Mouse (Mus musculus) spleen, embryonic (tissue): ENCODE measurements at regions not wholly inside any gene's neighbourhood (a gene's known extent, or its start where the extent isn't known, plus 50 kb on each side); places are given as distances from the start of the nearest gene placed in this dataset.

ENCODE experiments used
- CTCF ChIA-PET: fragments of 350-600 bp; sonication (Branson Sonifier 250); formaldehyde crosslinking; loops from one replicate; lab custom pipeline; 2022; lab: Charles Lee

- CTCF ChIA-PET, result no interaction called here
Observed at GRCm38 (mm10) chr7:83023990-83024389, 156.9 kb downstream of the Mex3b start.

- CTCF ChIA-PET, result no interaction called here
Observed at GRCm38 (mm10) chr7:83031101-83031500, 164.0 kb downstream of the Mex3b start.

- CTCF ChIA-PET, result no interaction called here
Observed at GRCm38 (mm10) chr7:83032025-83032424, 164.9 kb downstream of the Mex3b start.

DNA sequence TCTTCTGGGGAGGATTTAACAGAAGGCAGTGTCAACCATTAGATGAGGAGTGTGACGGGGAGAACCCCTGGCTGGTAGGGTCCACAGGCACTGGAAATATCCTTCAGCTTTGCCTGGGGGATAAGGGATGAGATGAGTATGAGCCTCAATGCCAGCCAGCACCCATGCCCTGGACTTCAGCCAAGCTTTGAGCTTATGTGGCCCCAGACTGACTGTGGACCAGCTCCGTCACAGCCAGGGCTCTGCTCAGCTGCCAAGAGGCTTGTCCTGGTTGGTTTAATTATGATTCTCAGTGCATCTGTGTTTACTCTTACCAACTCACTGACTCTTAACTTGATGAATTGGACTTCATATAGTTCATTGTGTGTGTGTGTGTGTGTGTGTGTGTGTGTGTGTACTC, 165.8 kb downstream of the Mex3b start:
- CTCF ChIA-PET, result interaction anchor here (0.6 kb wide), 1 partner anchor 1018 kb away, joined by 3 read pairs; no protein-coding TSS in a partner anchor

DNA sequence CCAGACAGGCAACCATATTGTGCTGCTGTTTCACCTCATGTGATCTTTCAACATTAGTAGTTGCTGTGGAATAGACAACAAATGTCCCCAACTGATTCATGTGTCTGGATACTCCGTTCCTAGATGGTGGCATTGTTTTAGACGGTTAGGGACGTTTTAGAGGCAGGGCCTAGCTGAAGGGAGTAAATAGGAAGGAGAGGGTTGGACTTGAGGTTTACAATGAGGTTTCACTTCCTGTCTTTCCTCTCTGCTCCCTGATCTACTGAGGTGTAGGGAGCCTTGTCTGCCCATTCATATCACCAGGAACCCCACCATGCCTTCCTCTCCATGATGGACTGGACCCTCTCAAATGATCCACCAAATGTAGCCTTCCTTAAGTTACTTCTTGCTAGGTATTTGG, 168.1 kb downstream of the Mex3b start:
- CTCF ChIA-PET, result no interaction called here

GRCm38 (mm10) chr7:83036397-83036796, 169.3 kb downstream of the Mex3b start:
- CTCF ChIA-PET, result no interaction called here

- CTCF ChIA-PET, result no interaction called here
Observed at GRCm38 (mm10) chr7:83037100-83037499, 170.0 kb downstream of the Mex3b start.

- CTCF ChIA-PET, result no interaction called here
Observed at GRCm38 (mm10) chr7:83037714-83038113, 170.6 kb downstream of the Mex3b start.

DNA sequence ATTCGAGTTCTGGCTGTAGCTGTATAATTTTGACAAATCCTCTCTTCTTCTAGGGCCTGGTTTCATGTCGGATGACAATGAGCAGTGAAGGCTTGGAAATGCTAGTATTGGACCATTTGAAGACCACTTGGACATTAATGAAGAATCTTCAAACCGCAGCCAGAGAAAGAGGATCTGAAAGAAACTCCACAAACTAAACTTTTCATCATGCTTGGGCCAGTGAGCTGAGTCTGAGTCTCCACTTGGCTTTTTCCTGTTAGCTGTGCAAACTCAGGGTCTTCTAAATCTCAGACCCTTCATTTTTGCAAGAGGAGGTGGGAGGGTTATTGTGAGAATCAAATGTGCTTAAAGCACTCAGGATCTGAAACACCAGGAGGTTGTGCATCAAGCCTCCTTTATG, 176.6 kb downstream of the Mex3b start:
- CTCF ChIA-PET, result no interaction called here

DNA sequence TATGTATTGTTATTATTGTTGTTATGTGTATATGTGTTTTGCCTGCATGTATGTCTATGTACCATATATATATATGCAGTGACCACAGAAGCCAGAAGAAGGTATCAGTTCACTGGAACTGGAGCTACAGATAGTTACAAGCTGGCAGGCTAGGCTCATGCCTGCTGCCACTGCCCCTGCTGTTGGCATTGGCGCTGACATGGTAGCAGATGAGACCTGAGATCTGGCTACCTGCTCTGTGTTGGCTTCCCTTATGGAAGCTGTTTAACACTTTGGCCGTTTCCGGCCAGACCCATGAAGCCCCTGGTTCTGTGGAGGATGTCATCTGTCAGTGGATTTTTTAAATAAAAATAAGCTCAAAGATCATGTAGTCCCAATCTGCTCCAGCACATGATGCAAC, 178.1 kb downstream of the Mex3b start:
- CTCF ChIA-PET, result interaction anchor here (0.5 to 0.6 kb wide), 2 partner anchors 327 to 1788 kb away, joined by 5 to 7 read pairs; no protein-coding TSS in a partner anchor

DNA sequence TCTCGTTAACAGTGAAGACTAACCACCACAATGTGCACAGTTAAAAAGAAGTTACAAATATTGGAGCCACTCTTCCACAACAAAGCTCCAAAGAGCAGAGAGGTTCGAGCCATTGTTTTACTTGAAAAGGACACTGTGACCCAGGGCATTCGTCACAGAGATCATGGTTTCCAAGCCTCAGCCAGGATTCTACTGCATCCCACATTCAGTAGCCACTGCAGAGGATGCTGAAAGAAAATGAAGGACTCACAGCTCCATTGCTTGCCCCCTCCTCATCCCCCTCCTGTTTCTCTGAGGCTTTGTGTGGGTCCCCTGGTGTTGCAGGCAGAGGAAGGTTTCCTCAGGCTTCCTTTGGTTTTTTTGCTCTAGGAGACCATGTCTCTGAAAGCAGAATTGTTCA, 182.9 kb downstream of the Mex3b start:
- CTCF ChIA-PET, result interaction anchor here (0.5 kb wide), 1 partner anchor 275 kb away, joined by 3 read pairs; no protein-coding TSS in a partner anchor

GRCm38 (mm10) chr7:83050833-83051497, 183.8 kb downstream of the Mex3b start:
- CTCF ChIA-PET, result no interaction called here

GRCm38 (mm10) chr7:83056101-83056935, 189.2 kb downstream of the Mex3b start:
- CTCF ChIA-PET, result no interaction called here

GRCm38 (mm10) chr7:83060318-83060717, 193.2 kb downstream of the Mex3b start:
- CTCF ChIA-PET, result interaction anchor here (0.7 kb wide), 1 partner anchor 772 kb away, joined by 17 read pairs; no protein-coding TSS in a partner anchor

- CTCF ChIA-PET, result interaction anchor here (0.7 kb wide), 1 partner anchor 772 kb away, joined by 17 read pairs; no protein-coding TSS in a partner anchor
Observed at GRCm38 (mm10) chr7:83060733-83061132, 193.6 kb downstream of the Mex3b start.

DNA sequence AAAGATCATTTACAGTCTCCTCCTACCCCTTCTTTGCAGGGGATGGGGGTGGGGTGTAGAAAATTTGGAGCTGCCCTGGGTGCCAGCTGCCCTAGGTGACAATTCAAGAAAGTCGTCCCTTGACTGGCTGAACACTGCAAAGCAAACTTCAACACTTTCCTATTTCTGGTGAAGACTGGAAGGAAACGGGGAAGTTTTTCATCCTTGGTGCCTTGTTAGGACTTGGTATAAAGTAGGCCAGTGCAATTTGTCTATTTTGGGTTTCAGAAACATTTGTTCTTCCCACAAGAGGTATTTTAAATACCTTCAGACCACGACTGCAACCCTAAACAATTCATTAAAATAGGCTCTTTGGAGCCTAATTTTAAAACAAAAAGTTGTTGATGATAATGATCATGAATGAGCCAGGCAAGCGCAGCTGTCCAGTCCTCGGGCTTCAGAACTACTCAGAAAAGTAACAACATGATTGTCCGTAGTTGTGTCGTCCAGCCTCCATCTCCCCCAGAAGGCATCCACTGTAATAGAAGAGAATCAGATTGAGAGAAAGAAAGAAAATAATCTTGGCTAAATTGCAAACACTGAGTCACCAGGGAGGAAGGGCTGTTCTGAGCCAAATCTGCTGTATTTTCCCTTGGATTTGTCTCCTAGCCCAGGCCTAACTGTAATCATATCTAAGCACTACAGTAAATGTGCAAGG, 194.2 kb downstream of the Mex3b start:
- CTCF ChIA-PET, result interaction anchor here (0.7 kb wide), 1 partner anchor 771 kb away, joined by 17 read pairs; no protein-coding TSS in a partner anchor

DNA sequence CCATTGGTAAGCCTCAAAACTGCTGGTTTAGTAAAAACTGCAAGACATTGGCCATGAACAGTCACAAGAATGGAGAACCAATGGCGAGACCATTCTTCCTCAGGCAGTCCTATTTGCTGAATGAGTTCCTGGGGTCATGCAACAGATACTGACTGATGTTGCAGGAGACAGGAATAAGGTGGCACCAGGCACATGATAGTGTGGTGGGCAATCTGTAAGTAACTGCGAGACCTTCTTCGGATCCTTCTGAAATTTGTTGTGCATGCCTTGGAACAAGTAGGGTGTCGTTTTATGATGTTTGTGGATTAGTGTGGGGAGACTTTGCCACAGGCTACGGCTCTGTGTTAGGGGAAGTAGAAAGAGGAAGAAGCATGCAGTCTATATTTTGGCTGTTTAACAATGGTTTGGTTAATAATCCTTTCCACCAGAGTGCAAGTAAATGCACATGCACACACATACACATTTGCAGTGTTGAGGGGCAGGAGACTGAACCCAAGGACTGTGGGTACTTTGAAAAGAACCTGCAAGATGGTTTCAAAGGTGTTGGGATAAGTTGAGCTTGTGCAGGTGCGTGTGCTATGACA, 194.9 kb downstream of the Mex3b start:
- CTCF ChIA-PET, result no interaction called here

- CTCF ChIA-PET, result no interaction called here
Observed at GRCm38 (mm10) chr7:83063559-83063958, 196.4 kb downstream of the Mex3b start.

- CTCF ChIA-PET, result no interaction called here
Observed at GRCm38 (mm10) chr7:83065341-83065740, 198.2 kb downstream of the Mex3b start.

- CTCF ChIA-PET, result no interaction called here
Observed at GRCm38 (mm10) chr7:83074399-83074970, 207.4 kb downstream of the Mex3b start.
